ENCODE assay signal across 37 mouse cellular contexts in the genomic region with DNA sequence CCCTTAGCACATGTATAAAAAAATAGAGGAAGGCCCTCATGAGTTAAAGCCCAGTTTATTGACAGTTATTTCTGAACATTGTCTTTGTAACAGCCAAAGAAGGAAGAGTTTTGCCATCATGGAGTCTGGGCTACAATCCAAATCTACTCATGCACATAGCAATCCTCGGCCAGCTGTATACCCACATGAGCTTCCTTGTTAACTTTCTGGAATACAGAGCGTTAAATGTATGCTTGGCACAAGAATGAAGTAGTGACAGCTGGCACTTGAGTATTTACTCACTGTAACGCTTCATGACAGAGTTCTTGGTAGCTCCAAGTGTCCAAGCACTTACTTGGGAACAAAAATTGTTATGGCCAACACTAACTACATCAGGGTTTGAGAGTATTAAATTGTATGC. TPM values are rescaled to one million over a fixed set of nuclear protein-coding genes. Genes with fewer than 3 reads are reported as not detected.
DNase-seq lines count a peak whose midpoint lies in the region; ATAC-seq and TF ChIP-seq lines count a peak whose summit lies in the region.
"Had no signal": no experiment of that assay in that cellular context is flagged by ENCODE, and none has a peak within 500 bp of the region (broad histone marks: within the 10 kb centered on the region; RNA-seq: fewer than 3 reads in every experiment).

No protein-coding gene starts in this region.

- H3K4me2 ChIP-seq in hindbrain, embryonic 15.5 days = no peak overlapping the region
- H3K4me2 ChIP-seq in hindbrain, embryonic 11.5 days (replicated peaks; ENCODE audit: low read depth, low read length) = no peak overlapping the region
- H3K4me2 ChIP-seq: embryonic facial prominence, embryonic 12.5 days; forebrain, embryonic 12.5 days; heart, embryonic 11.5 days; limb, embryonic 13.5 days; liver, embryonic 11.5 days; neural tube, embryonic 15.5 days had no signal

- 76% methylated on average over 3 of the region's 3 CpGs for WGBS in hindbrain, embryonic 15.5 days
- 91% methylated on average over 3 of the region's 3 CpGs for WGBS in hindbrain, embryonic 11.5 days

- no peak overlapping the region for H3K9ac ChIP-seq in hindbrain, embryonic 15.5 days
- H3K9ac ChIP-seq in hindbrain, embryonic 11.5 days (ENCODE audit: low read depth, low read length) = no peak overlapping the region
- H3K9ac ChIP-seq: embryonic facial prominence, embryonic 12.5 days; forebrain, embryonic 12.5 days; limb, embryonic 13.5 days; neural tube, embryonic 15.5 days had no signal

- no peaks in the 10 kb centered on the region for H3K36me3 ChIP-seq in hindbrain, embryonic 15.5 days
- H3K36me3 ChIP-seq in hindbrain, embryonic 11.5 days (ENCODE audit: control insufficient read depth, insufficient read depth, low read length) = no peaks in the 10 kb centered on the region
- H3K36me3 ChIP-seq: embryonic facial prominence, embryonic 12.5 days; forebrain, embryonic 12.5 days; G1E; limb, embryonic 13.5 days; neural tube, embryonic 15.5 days had no signal

- H3K9me3 ChIP-seq in hindbrain, embryonic 15.5 days = no peaks in the 10 kb centered on the region
- no peaks in the 10 kb centered on the region for H3K9me3 ChIP-seq in hindbrain, embryonic 11.5 days (ENCODE audit: control insufficient read depth, low read length)
- H3K9me3 ChIP-seq: embryonic facial prominence, embryonic 12.5 days; forebrain, embryonic 12.5 days; G1E; limb, embryonic 13.5 days; neural tube, embryonic 15.5 days had no signal

- no peak for TF ChIP-seq POLR2A in brain, embryonic 14.5 days (IDR thresholded peaks at IDR 0.05; ENCODE audit: borderline replicate concordance, extremely low read depth, insufficient read depth, insufficient read length, poor library complexity, severe bottlenecking)

- intact Hi-C loops in left cerebral cortex, postnatal 4 days (cut with DNase I) = no loop called here
- intact Hi-C loops in left cerebral cortex, postnatal 36 days (cut with DNase I) = no loop called here

- H3K27me3 ChIP-seq in hindbrain, embryonic 15.5 days = no peaks in the 10 kb centered on the region
- no peaks in the 10 kb centered on the region for H3K27me3 ChIP-seq in hindbrain, embryonic 11.5 days (ENCODE audit: control insufficient read depth, insufficient read depth, low read length)
- H3K27me3 ChIP-seq: embryonic facial prominence, embryonic 12.5 days; forebrain, embryonic 12.5 days; limb, embryonic 13.5 days; neural tube, embryonic 15.5 days had no signal

- peak; percentile 11 to 20 for DNase-seq in cerebellum, postnatal 10 days
- DNase-seq in cerebellum, adult 9-10 months = no peak
- DNase-seq in hindbrain, embryonic 11.5 days (ENCODE audit: low spot score) = no peak
- DNase-seq in left cerebral cortex, postnatal 4 days = peak; percentile 15
- DNase-seq in left cerebral cortex, postnatal 36 days (ENCODE audit: low spot score in 2 of 2) = no peak
- peak; percentile 35 for DNase-seq in brain, embryonic 14.5 days (ENCODE audit: low read depth)
- DNase-seq in spleen, adult 12 weeks (ENCODE audit: low spot score) = no peak
- DNase-seq: adrenal gland, postnatal 14 days; cerebellum, adult 2 months; cerebellum, postnatal 36 days; gastrocnemius, adult 2 months; gastrocnemius, postnatal 36 days; heart, adult 18-20 months; heart, postnatal 4 days; kidney, postnatal 25 days; lung, postnatal 4 days; midbrain, embryonic 14.5 days; right cerebral cortex, postnatal 25 days; spleen, adult 18-20 months; thymus, postnatal 14 days had no signal

- H3K27ac ChIP-seq in hindbrain, embryonic 15.5 days (replicated peaks) = no peak overlapping the region
- H3K27ac ChIP-seq in hindbrain, embryonic 11.5 days (ENCODE audit: low read depth, low read length) = no peak overlapping the region
- H3K27ac ChIP-seq: embryonic facial prominence, embryonic 12.5 days; forebrain, embryonic 12.5 days; gastrocnemius, adult 2 months; limb, embryonic 13.5 days; neural tube, embryonic 15.5 days had no signal

- ATAC-seq in hindbrain, embryonic 15.5 days (ENCODE audit: low FRiP score, low read depth) = peak; percentile 63; the same call in 1 of the 2 replicates
- no peak for ATAC-seq in hindbrain, embryonic 11.5 days (ENCODE audit: low FRiP score)
- ATAC-seq: intestine, postnatal 0 days; lung, postnatal 0 days had no signal

- TF ChIP-seq CTCF in brain, embryonic 14.5 days (IDR thresholded peaks at IDR 0.05; ENCODE audit: borderline replicate concordance, extremely low read depth, insufficient read depth, insufficient read length) = no peak

- H3K4me3 ChIP-seq in hindbrain, embryonic 15.5 days = no peak overlapping the region
- H3K4me3 ChIP-seq in hindbrain, embryonic 11.5 days (ENCODE audit: low read depth, low read length) = no peak overlapping the region
- H3K4me3 ChIP-seq: embryonic facial prominence, embryonic 12.5 days; forebrain, embryonic 12.5 days; gastrocnemius, adult 2 months; limb, embryonic 13.5 days; neural tube, embryonic 15.5 days had no signal

- H3K4me1 ChIP-seq in hindbrain, embryonic 15.5 days (replicated peaks) = no peaks in the 10 kb centered on the region
- no peaks in the 10 kb centered on the region for H3K4me1 ChIP-seq in hindbrain, embryonic 11.5 days (replicated peaks; ENCODE audit: control insufficient read depth, insufficient read depth, low read length)
- H3K4me1 ChIP-seq: embryonic facial prominence, embryonic 12.5 days; forebrain, embryonic 12.5 days; limb, embryonic 13.5 days; neural tube, embryonic 15.5 days had no signal

RNA-seq across cellular contexts. Expression of a gene that starts 1.8 kb away (rescaled TPM):
- 0.08 TPM in 1 of 2 replicates, not detected in the other for polyA plus RNA-seq in hindbrain, embryonic 15.5 days (2015; fragmentation: Nextera tagmentation; extraction: Ambion mirVana)
- polyA plus RNA-seq in hindbrain, embryonic 11.5 days (2014; fragmentation: Nextera tagmentation; extraction: Ambion mirVana) = not detected in 2 replicates
- total RNA-seq in left cerebral cortex, postnatal 4 days (2021) = not detected
- not detected for total RNA-seq in left cerebral cortex, postnatal 36 days (2021)
- polyA plus RNA-seq in brain, embryonic 14.5 days (2012; rRNA removed) = 0.05 and 0.26 TPM in 2 replicates
- total RNA-seq: adrenal gland, postnatal 14 days; G1E; gastrocnemius, adult 2 months; gastrocnemius, postnatal 36 days; heart, adult 18-20 months; heart, postnatal 4 days; layer of hippocampus, adult 8-10 months; left cerebral cortex, adult 18-20 months; left cerebral cortex, postnatal 14 days; megakaryocyte-erythroid progenitor cell, adult 5-6 weeks had no signal
- polyA plus RNA-seq: cerebellum, adult 2 months; embryonic facial prominence, embryonic 12.5 days; forebrain, embryonic 12.5 days; G1E; heart, embryonic 11.5 days; heart, embryonic 16.5 days; kidney, embryonic 14.5 days; liver, embryonic 11.5 days; liver, embryonic 16.5 days; lung, postnatal 0 days; midbrain, embryonic 14.5 days; neural tube, embryonic 15.5 days had no signal

Comparison
In these comparisons a context has a peak if more than half of its experiments do, and no peak if none do; other contexts are left out.
1. DNase-seq: peak in cerebellum, postnatal 10 days (2 of 2), left cerebral cortex, postnatal 4 days (single experiment) and brain, embryonic 14.5 days (single experiment); none in cerebellum, adult 9-10 months (single experiment), hindbrain, embryonic 11.5 days (single experiment), left cerebral cortex, postnatal 36 days (0 of 2) and spleen, adult 12 weeks (single experiment).